Mouse (Mus musculus) liver, adult 10 weeks (tissue): Measurements from ENCODE around the gene Cxcl1. TPM values are rescaled to one million over a fixed set of nuclear protein-coding genes. Genes with fewer than 3 reads are reported as not detected.

Experiments
- polyA plus RNA-seq: library from polyadenylated mRNA; stranded (reverse); fragments of 350-450 nt; fragmentation: Illumina TruSeq; extraction: RNeasy Lipid Tissue Mini Kit (QIAGEN cat#74804); gene quantifications from one replicate; pipeline ENCODE4 v1.2.3, GENCODE M21; 2014; ENCODE audit warnings: low read depth, low replicate concordance

Gene Cxcl1
- polyA plus RNA-seq, result 17.5 TPM

GRCm38 (mm10) chr5:90890519-90891463 is at the start of gene Cxcl1:
TSS of gene Cxcl1 (plus strand) at chr5:90891241.

GRCm38 (mm10) chr5:90903339-90904020 is 12.4 kb downstream of the Cxcl1 start, which contains the start of gene Cxcl2:
TSS of gene Cxcl2 (plus strand) at chr5:90903871.

GRCm38 (mm10) chr5:90930971-90931851 is 40.2 kb downstream of the Cxcl1 start, which contains the start of gene Mthfd2l:
TSS of gene Mthfd2l (plus strand) at chr5:90931117.

Other genes with a start within 250 kb of the Cxcl1 start
- gene Cxcl5, start 131.9 kb upstream of the Cxcl1 start, polyA plus RNA-seq, result 0.50 TPM
- gene Ppbp, start 122.7 kb upstream of the Cxcl1 start, polyA plus RNA-seq, result 0.37 TPM
- 1.7 TPM for gene Pf4, start 118.8 kb upstream of the Cxcl1 start, polyA plus RNA-seq
- not detected for gene Cxcl3, start 105.1 kb upstream of the Cxcl1 start, polyA plus RNA-seq
- gene Cxcl15, start 96.7 kb upstream of the Cxcl1 start, polyA plus RNA-seq, result not detected
- gene Cxcl2, start 12.6 kb downstream of the Cxcl1 start, polyA plus RNA-seq, result not detected
- gene Mthfd2l, start 39.9 kb downstream of the Cxcl1 start, polyA plus RNA-seq, result 7.2 TPM
- gene Epgn, start 136.2 kb downstream of the Cxcl1 start, polyA plus RNA-seq, result not detected
- 0.56 TPM for gene Ereg, start 183.4 kb downstream of the Cxcl1 start, polyA plus RNA-seq
- not detected for gene Areg, start 248.4 kb downstream of the Cxcl1 start, polyA plus RNA-seq